ENCODE assay signal across 9 mouse cellular contexts in the genomic region with DNA sequence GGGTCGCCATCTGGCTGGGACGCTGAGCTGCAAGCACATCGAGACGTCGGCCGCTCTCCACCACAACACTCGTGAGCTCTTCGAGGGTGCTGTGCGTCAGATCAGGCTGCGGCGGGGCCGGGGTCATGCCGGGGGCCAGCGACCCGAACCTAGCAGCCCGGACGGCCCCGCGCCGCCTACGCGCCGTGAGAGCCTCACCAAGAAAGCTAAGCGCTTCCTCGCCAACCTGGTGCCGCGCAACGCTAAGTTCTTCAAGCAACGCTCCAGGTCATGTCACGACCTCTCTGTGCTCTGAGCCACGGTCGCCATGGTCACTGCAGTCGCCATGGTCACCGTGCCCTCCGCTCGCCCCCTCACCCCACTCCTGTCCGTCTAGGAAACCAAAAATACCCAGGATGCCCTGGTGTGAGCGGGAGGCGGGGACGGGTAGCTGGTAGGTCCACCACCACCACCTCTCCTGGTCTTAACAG. TPM values are rescaled to one million over a fixed set of nuclear protein-coding genes. Genes with fewer than 3 reads are reported as not detected.
DNase-seq lines count a peak whose midpoint lies in the region; ATAC-seq and TF ChIP-seq lines count a peak whose summit lies in the region.
"Had no signal": no experiment of that assay in that cellular context is flagged by ENCODE, and none has a peak within 500 bp of the region (broad histone marks: within the 10 kb centered on the region; RNA-seq: fewer than 3 reads in every experiment).

No protein-coding gene starts in this region.

- H3K27me3 ChIP-seq in heart, embryonic 10.5 days (ENCODE audit: insufficient read depth, poor library complexity, severe bottlenecking): peaks cover 52% of the 10 kb centered on the region
- peaks cover 17% of the 10 kb centered on the region for H3K27me3 ChIP-seq in limb, embryonic 11.5 days (ENCODE audit: control insufficient read depth, insufficient read depth, low read length)
- H3K27me3 ChIP-seq in midbrain, postnatal 0 days (ENCODE audit: insufficient read depth, low read length): no peaks in the 10 kb centered on the region
- H3K27me3 ChIP-seq: Patski had no signal

- H3K9me3 ChIP-seq in heart, embryonic 10.5 days: no peaks in the 10 kb centered on the region
- H3K9me3 ChIP-seq in limb, embryonic 11.5 days (ENCODE audit: control insufficient read depth, low read length): no peaks in the 10 kb centered on the region
- no peaks in the 10 kb centered on the region for H3K9me3 ChIP-seq in midbrain, postnatal 0 days (ENCODE audit: low read length)

- no peak for TF ChIP-seq CTCF in bone marrow, adult 2 months (IDR thresholded peaks at IDR 0.05; ENCODE audit: control insufficient read depth, insufficient read depth, low read length)
- no peak for TF ChIP-seq CTCF in midbrain, postnatal 0 days (IDR thresholded peaks at IDR 0.05)

- TF ChIP-seq POLR2A in bone marrow, adult 2 months (IDR thresholded peaks at IDR 0.05; ENCODE audit: borderline replicate concordance, control insufficient read depth, low read depth, low read length): 0 out of 2 replicates have a peak, but pooled peaks have one; percentile 20

- peak overlapping the region; percentile 88 for H3K4me2 ChIP-seq in limb, embryonic 11.5 days (ENCODE audit: low read depth, severe bottlenecking)
- H3K4me2 ChIP-seq in midbrain, postnatal 0 days (ENCODE audit: low read depth, low read length, poor library complexity, severe bottlenecking): peak overlapping the region; percentile 49

- H3K4me3 ChIP-seq in heart, embryonic 10.5 days: peak overlapping the region; percentile 65
- H3K4me3 ChIP-seq in bone marrow, adult 2 months (replicated peaks; ENCODE audit: control insufficient read depth, low read depth, low read length): peak overlapping the region; percentile 76
- peak overlapping the region; percentile 38 for H3K4me3 ChIP-seq in limb, embryonic 11.5 days (ENCODE audit: low read depth, low read length)
- H3K4me3 ChIP-seq in midbrain, postnatal 0 days (ENCODE audit: low read depth, low read length): peak overlapping the region; percentile 25

- peak overlapping the region; percentile 79 for H3K27ac ChIP-seq in heart, embryonic 10.5 days
- peak overlapping the region; percentile 41 for H3K27ac ChIP-seq in bone marrow, adult 2 months (ENCODE audit: control insufficient read depth, insufficient read depth, low read depth, low read length, poor library complexity)
- H3K27ac ChIP-seq in limb, embryonic 11.5 days (replicated peaks; ENCODE audit: low read depth, low read length): no peak overlapping the region
- no peak overlapping the region for H3K27ac ChIP-seq in midbrain, postnatal 0 days (ENCODE audit: low read depth, low read length)

- no peak for ATAC-seq in limb, embryonic 11.5 days (ENCODE audit: insufficient number of reproducible peaks, low FRiP score, low TSS enrichment, low read depth)
- no peak for ATAC-seq in midbrain, postnatal 0 days (ENCODE audit: low FRiP score)
- ATAC-seq: Patski had no signal

- peaks cover 44% of the 10 kb centered on the region for H3K4me1 ChIP-seq in heart, embryonic 10.5 days
- peaks cover 3% of the 10 kb centered on the region; the same call in 1 of the 2 replicates for H3K4me1 ChIP-seq in bone marrow, adult 2 months (ENCODE audit: control insufficient read depth, insufficient read depth, low read length)
- peaks cover 5% of the 10 kb centered on the region; the same call in 1 of the 2 replicates for H3K4me1 ChIP-seq in limb, embryonic 11.5 days (ENCODE audit: control insufficient read depth, insufficient read depth, low read length)
- H3K4me1 ChIP-seq in midbrain, postnatal 0 days (ENCODE audit: insufficient read depth, low read length): peaks cover 9% of the 10 kb centered on the region

- H3K9ac ChIP-seq in limb, embryonic 11.5 days (ENCODE audit: low read length): peak overlapping the region; percentile 61
- H3K9ac ChIP-seq in midbrain, postnatal 0 days (replicated peaks; ENCODE audit: low read length, poor library complexity, severe bottlenecking): peak overlapping the region; percentile 52

- no peaks in the 10 kb centered on the region for H3K36me3 ChIP-seq in heart, embryonic 10.5 days
- no peaks in the 10 kb centered on the region for H3K36me3 ChIP-seq in limb, embryonic 11.5 days (ENCODE audit: control insufficient read depth, insufficient read depth, low read length)
- no peaks in the 10 kb centered on the region; the same call in 1 of the 2 replicates for H3K36me3 ChIP-seq in midbrain, postnatal 0 days (ENCODE audit: insufficient read depth, low read length)

- DNase-seq in heart, embryonic 10.5 days (ENCODE audit: low spot score): peak; percentile 90
- no peak for DNase-seq in heart, postnatal 36 days
- DNase-seq in heart, postnatal 4 days: peak; percentile 51
- DNase-seq in limb, embryonic 11.5 days (ENCODE audit: low spot score): peak; percentile 66
- peak; percentile 19 for DNase-seq in midbrain, postnatal 0 days (ENCODE audit: low spot score)
- DNase-seq in thymus, postnatal 4 days: peak; percentile 74
- DNase-seq in left cerebral cortex, adult 8-10 months (ENCODE audit: low spot score in 2 of 2): no peak

- WGBS in heart, embryonic 10.5 days: 2% methylated on average over 40 of the region's 40 CpGs
- 4% methylated on average over 40 of the region's 40 CpGs for WGBS in bone marrow, adult 2 months
- under 1% methylated on average over 40 of the region's 40 CpGs for WGBS in limb, embryonic 11.5 days
- WGBS in midbrain, postnatal 0 days: 11% methylated on average over 40 of the region's 40 CpGs

- intact Hi-C loops in heart, postnatal 36 days (cut with DNase I): no loop called here

RNA-seq across cellular contexts. Expression of gene Rem2, which starts 3.6 kb away (rescaled TPM):
- polyA plus RNA-seq in heart, embryonic 10.5 days (2016; fragmentation: Nextera tagmentation; extraction: Ambion mirVana): 2.4 and 3.8 TPM in 2 replicates
- not detected for total RNA-seq in heart, postnatal 36 days (2021)
- polyA plus RNA-seq in bone marrow, adult 2 months (2011; ENCODE audit: insufficient read depth, insufficient read length, low replicate concordance, missing spikeins): 0.80 TPM in 1 of 2 replicates, not detected in the other
- total RNA-seq in heart, postnatal 4 days (2021): under 1 TPM; 0.14 to 0.23 TPM
- polyA plus RNA-seq in limb, embryonic 11.5 days (2014; fragmentation: Nextera tagmentation; extraction: Ambion mirVana): 4.7 and 5.3 TPM in 2 replicates
- 35.6 and 47.4 TPM in 2 replicates for total RNA-seq in midbrain, postnatal 0 days (2014; rRNA removed)
- 33.0 and 34.0 TPM in 2 replicates for polyA plus RNA-seq in midbrain, postnatal 0 days (2015; fragmentation: Nextera tagmentation; extraction: Ambion mirVana)
- 10 to 100 TPM; 11.7 to 18.2 (median 13.6) TPM for total RNA-seq in left cerebral cortex, adult 8-10 months (2022)

RNA-seq across cellular contexts. Expression of gene Lrp10, which starts 15.5 kb away (rescaled TPM):
- polyA plus RNA-seq in heart, embryonic 10.5 days (2016; fragmentation: Nextera tagmentation; extraction: Ambion mirVana): 44.8 and 51.0 TPM in 2 replicates
- 10 to 100 TPM; 55.5 to 57.6 TPM for total RNA-seq in heart, postnatal 36 days (2021)
- polyA plus RNA-seq in bone marrow, adult 2 months (2011; ENCODE audit: insufficient read depth, insufficient read length, low replicate concordance, missing spikeins): 21.5 and 29.0 TPM in 2 replicates
- total RNA-seq in heart, postnatal 4 days (2021): 10 to 100 TPM; 81.3 to 81.5 TPM
- 18.9 and 19.6 TPM in 2 replicates for polyA plus RNA-seq in limb, embryonic 11.5 days (2014; fragmentation: Nextera tagmentation; extraction: Ambion mirVana)
- 40.2 and 42.1 TPM in 2 replicates for total RNA-seq in midbrain, postnatal 0 days (2014; rRNA removed)
- polyA plus RNA-seq in midbrain, postnatal 0 days (2015; fragmentation: Nextera tagmentation; extraction: Ambion mirVana): 29.7 and 31.9 TPM in 2 replicates
- total RNA-seq in left cerebral cortex, adult 8-10 months (2022): 10 to 100 TPM; 24.1 to 27.4 (median 25.8) TPM

RNA-seq across cellular contexts. Expression of gene Prmt5, which starts 37.8 kb away (rescaled TPM):
- polyA plus RNA-seq in heart, embryonic 10.5 days (2016; fragmentation: Nextera tagmentation; extraction: Ambion mirVana): 86.2 and 103 TPM in 2 replicates
- total RNA-seq in heart, postnatal 36 days (2021): 10 to 100 TPM; 30.3 to 37.7 TPM
- 15.6 and 49.1 TPM in 2 replicates for polyA plus RNA-seq in bone marrow, adult 2 months (2011; ENCODE audit: insufficient read depth, insufficient read length, low replicate concordance, missing spikeins)
- total RNA-seq in heart, postnatal 4 days (2021): 10 to 100 TPM; 36.2 to 36.5 TPM
- polyA plus RNA-seq in limb, embryonic 11.5 days (2014; fragmentation: Nextera tagmentation; extraction: Ambion mirVana): 122 and 126 TPM in 2 replicates
- total RNA-seq in midbrain, postnatal 0 days (2014; rRNA removed): 79.6 and 92.9 TPM in 2 replicates
- polyA plus RNA-seq in midbrain, postnatal 0 days (2015; fragmentation: Nextera tagmentation; extraction: Ambion mirVana): 83.4 and 85.2 TPM in 2 replicates
- 10 to 100 TPM; 50.0 to 58.5 (median 55.0) TPM for total RNA-seq in left cerebral cortex, adult 8-10 months (2022)

RNA-seq across cellular contexts. Expression of gene Mmp14, which starts 48.1 kb away (rescaled TPM):
- 80.3 and 108 TPM in 2 replicates for polyA plus RNA-seq in heart, embryonic 10.5 days (2016; fragmentation: Nextera tagmentation; extraction: Ambion mirVana)
- total RNA-seq in heart, postnatal 36 days (2021): 10 to 100 TPM; 12.6 to 19.1 TPM
- 6.7 and 17.2 TPM in 2 replicates for polyA plus RNA-seq in bone marrow, adult 2 months (2011; ENCODE audit: insufficient read depth, insufficient read length, low replicate concordance, missing spikeins)
- 100 to 1,000 TPM; 129 to 131 TPM for total RNA-seq in heart, postnatal 4 days (2021)
- 97.8 and 101 TPM in 2 replicates for polyA plus RNA-seq in limb, embryonic 11.5 days (2014; fragmentation: Nextera tagmentation; extraction: Ambion mirVana)
- 46.4 and 48.9 TPM in 2 replicates for total RNA-seq in midbrain, postnatal 0 days (2014; rRNA removed)
- polyA plus RNA-seq in midbrain, postnatal 0 days (2015; fragmentation: Nextera tagmentation; extraction: Ambion mirVana): 40.6 and 41.8 TPM in 2 replicates
- 10 to 100 TPM in 3 of 4 experiments, 1 to 10 TPM in 1; 8.7 to 14.8 (median 11.9) TPM for total RNA-seq in left cerebral cortex, adult 8-10 months (2022)

RNA-seq across cellular contexts. Expression of gene Mrpl52, which starts 52.8 kb away (rescaled TPM):
- 222 and 228 TPM in 2 replicates for polyA plus RNA-seq in heart, embryonic 10.5 days (2016; fragmentation: Nextera tagmentation; extraction: Ambion mirVana)
- 100 to 1,000 TPM; 118 to 126 TPM for total RNA-seq in heart, postnatal 36 days (2021)
- polyA plus RNA-seq in bone marrow, adult 2 months (2011; ENCODE audit: insufficient read depth, insufficient read length, low replicate concordance, missing spikeins): 81.1 and 169 TPM in 2 replicates
- 100 to 1,000 TPM; 185 to 194 TPM for total RNA-seq in heart, postnatal 4 days (2021)
- polyA plus RNA-seq in limb, embryonic 11.5 days (2014; fragmentation: Nextera tagmentation; extraction: Ambion mirVana): 228 and 236 TPM in 2 replicates
- total RNA-seq in midbrain, postnatal 0 days (2014; rRNA removed): 98.6 and 104 TPM in 2 replicates
- polyA plus RNA-seq in midbrain, postnatal 0 days (2015; fragmentation: Nextera tagmentation; extraction: Ambion mirVana): 296 and 303 TPM in 2 replicates
- 100 to 1,000 TPM in 2 of 4 experiments, 10 to 100 TPM in 2; 71.6 to 109 (median 87.4) TPM for total RNA-seq in left cerebral cortex, adult 8-10 months (2022)

Comparison
In these comparisons a context has a peak if more than half of its experiments do, and no peak if none do; other contexts are left out.
1. DNase-seq: peak in heart, embryonic 10.5 days (single experiment), heart, postnatal 4 days (single experiment), limb, embryonic 11.5 days (single experiment), midbrain, postnatal 0 days (single experiment) and thymus, postnatal 4 days (single experiment); none in heart, postnatal 36 days (0 of 2) and left cerebral cortex, adult 8-10 months (0 of 2).
2. H3K27ac ChIP-seq: peak in heart, embryonic 10.5 days (single experiment) and bone marrow, adult 2 months (single experiment); none in limb, embryonic 11.5 days (single experiment) and midbrain, postnatal 0 days (single experiment).
3. H3K4me3 ChIP-seq: peak in every context shown above with its lines; median percentile 76 in bone marrow, adult 2 months; 65 in heart, embryonic 10.5 days; 38 in limb, embryonic 11.5 days; 25 in midbrain, postnatal 0 days.
4. RNA of gene Rem2, which starts 3.6 kb away (total RNA-seq): 35.6 to 47.4 TPM in midbrain, postnatal 0 days and 11.7 to 18.2 TPM in left cerebral cortex, adult 8-10 months; 0.14 to 0.23 TPM in heart, postnatal 4 days and not detected in heart, postnatal 36 days; every median in the first group is over 10 times any median in the second.